Mouse (Mus musculus) midbrain, embryonic 13.5 days (tissue): ENCODE measurements at regions not wholly inside any gene's neighbourhood (a gene's known extent, or its start where the extent isn't known, plus 50 kb on each side); places are given as distances from the start of the nearest gene placed in this dataset.

Source experiments
- ATAC-seq: fragments of 200-750 bp; cut with Nextera tagmentation; 2 replicates; pipeline ENCODE4 v1.8.0; 2017; ENCODE audit warnings: mild to moderate bottlenecking, moderate TSS enrichment, moderate library complexity
- H3K27ac ChIP-seq: fragments of 300-500 bp; sonication (generic); 2 replicates; pipeline ENCODE4 v1.5.1; 2015; ENCODE audit warnings: inconsistent platforms, mild to moderate bottlenecking, moderate library complexity
- H3K27me3 ChIP-seq: fragments of 300-500 bp; sonication (generic); 2 replicates; pipeline ENCODE4 v1.6.1; 2015; ENCODE audit warnings: mild to moderate bottlenecking, inconsistent platforms
- H3K36me3 ChIP-seq: fragments of 300-500 bp; sonication (generic); 2 replicates; pipeline ENCODE4 v1.6.1; 2015; ENCODE audit warnings: mild to moderate bottlenecking, inconsistent platforms
- H3K4me1 ChIP-seq: fragments of 300-500 bp; sonication (generic); replicated peaks from 2 replicates; pipeline ENCODE4 v1.6.1; 2015; ENCODE audit warnings: inconsistent platforms
- H3K4me2 ChIP-seq: fragments of 300-500 bp; sonication (generic); replicated peaks from 2 replicates; pipeline ENCODE4 v1.6.1; 2015; ENCODE audit warnings: moderate library complexity, mild to moderate bottlenecking, inconsistent platforms
- H3K4me3 ChIP-seq: fragments of 300-500 bp; sonication (generic); replicated peaks from 2 replicates; pipeline ENCODE4 v1.5.1; 2015; ENCODE audit warnings: mild to moderate bottlenecking, inconsistent platforms
- H3K9ac ChIP-seq: fragments of 300-500 bp; sonication (generic); replicated peaks from 2 replicates; pipeline ENCODE4 v1.6.1; 2015; ENCODE audit warnings: mild to moderate bottlenecking, inconsistent platforms
- H3K9me3 ChIP-seq: fragments of 300-500 bp; sonication (generic); 2 replicates; pipeline ENCODE4 v1.6.1; 2016; ENCODE audit warnings: mild to moderate bottlenecking, inconsistent platforms
- WGBS: fragments of 180-500 bp; shearing (Covaris S2); methylation state at CpG from one replicate; pipeline ENCODE4 v1.1.7; 2015; 5-methylcytosine and 5-hydroxymethylcytosine counted together

DNA sequence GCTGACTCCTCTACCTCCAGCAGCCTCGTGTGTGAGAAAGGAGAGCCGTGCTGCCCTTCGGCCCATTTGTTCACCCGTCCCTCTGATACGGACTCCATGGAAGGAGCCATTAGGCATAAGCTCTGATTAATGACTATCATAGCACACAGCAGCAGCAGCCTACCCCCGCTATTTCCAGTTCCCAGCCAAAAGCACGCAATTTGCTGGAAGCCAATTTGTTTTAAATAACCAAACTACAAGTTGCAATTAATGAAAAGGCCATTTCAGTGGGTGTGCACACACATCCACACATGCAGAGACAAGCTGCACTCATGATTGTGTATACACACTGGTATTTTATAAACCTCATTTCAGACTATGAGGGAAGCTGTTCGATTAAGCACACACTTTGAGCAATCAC is 387.8 kb upstream of the Cdh4 start:
- Histone ChIP-seq H3K27ac (peak overlapping the region; percentile 62; the same call in 1 of the 2 replicates), H3K36me3 (no peaks in the 10 kb centered on the region), H3K4me2 (no peak overlapping the region), H3K9ac (no peak overlapping the region), H3K4me3 (no peak overlapping the region), H3K27me3 (0 out of 2 replicates have a peak, but pooled peaks cover 4% of the 10 kb centered on the region), H3K4me1 (peaks cover 10% of the 10 kb centered on the region), H3K9me3 (no peaks in the 10 kb centered on the region)
- ATAC-seq, result no peak
- 72% methylated on average over 8 of the region's 8 CpGs for WGBS

DNA sequence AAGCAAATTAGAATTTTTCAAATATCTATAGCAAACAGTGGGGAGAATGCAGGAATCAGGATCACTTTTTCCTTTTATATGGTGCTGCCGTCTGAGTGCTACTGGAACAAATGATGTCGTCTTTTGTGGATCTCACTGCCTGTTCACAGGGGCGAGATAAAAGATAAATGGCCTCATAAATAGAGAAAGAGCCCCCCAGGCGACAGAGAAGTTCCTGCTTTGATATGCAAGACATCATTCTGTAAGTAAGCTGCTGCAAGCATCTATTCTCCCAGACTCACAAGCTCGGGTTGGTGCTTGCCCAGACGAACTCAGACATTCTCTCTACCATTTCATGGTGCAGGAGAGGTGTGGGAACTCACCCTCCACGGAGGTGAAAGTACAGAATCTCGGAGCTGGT is 377.6 kb upstream of the Cdh4 start:
- Histone ChIP-seq H3K4me3 (no peak overlapping the region), H3K4me2 (no peak overlapping the region; the same call in 1 of the 2 replicates), H3K9me3 (no peaks in the 10 kb centered on the region), H3K9ac (no peak overlapping the region), H3K27ac (0 out of 2 replicates have a peak overlapping the region, but pooled peaks have one; percentile 2), H3K27me3 (no peaks in the 10 kb centered on the region), H3K4me1 (peaks cover 11% of the 10 kb centered on the region), H3K36me3 (no peaks in the 10 kb centered on the region)
- 0 out of 2 replicates have a peak, but pooled peaks have one; percentile 20 for ATAC-seq
- 31% methylated on average over 8 of the region's 8 CpGs for WGBS

DNA sequence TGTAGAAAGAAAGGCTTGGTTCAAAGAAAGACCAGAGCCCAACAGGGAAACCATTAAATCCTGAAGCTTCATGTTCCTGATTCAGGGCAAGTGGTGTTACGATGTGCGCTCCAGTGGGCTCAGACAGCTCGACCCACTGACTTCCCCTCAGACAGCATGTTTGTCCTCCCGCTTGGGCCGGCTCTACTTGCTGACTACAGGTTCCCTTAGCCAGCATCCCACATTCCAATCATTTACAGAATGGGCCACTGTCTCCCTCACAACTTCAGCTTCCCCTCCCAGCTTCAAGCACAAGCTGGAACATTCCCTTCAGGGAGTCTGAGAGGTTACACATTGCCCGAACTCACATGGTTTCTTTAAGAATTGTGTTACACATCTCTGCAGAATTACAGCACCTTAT is 372.7 kb upstream of the Cdh4 start:
- Histone ChIP-seq H3K4me3 (no peak overlapping the region), H3K4me1 (peaks cover 7% of the 10 kb centered on the region), H3K9me3 (no peaks in the 10 kb centered on the region), H3K27ac (no peak overlapping the region), H3K4me2 (no peak overlapping the region), H3K9ac (no peak overlapping the region), H3K36me3 (no peaks in the 10 kb centered on the region), H3K27me3 (no peaks in the 10 kb centered on the region)
- WGBS, result 81% methylated on average over 6 of the region's 6 CpGs
- ATAC-seq, result no peak

DNA sequence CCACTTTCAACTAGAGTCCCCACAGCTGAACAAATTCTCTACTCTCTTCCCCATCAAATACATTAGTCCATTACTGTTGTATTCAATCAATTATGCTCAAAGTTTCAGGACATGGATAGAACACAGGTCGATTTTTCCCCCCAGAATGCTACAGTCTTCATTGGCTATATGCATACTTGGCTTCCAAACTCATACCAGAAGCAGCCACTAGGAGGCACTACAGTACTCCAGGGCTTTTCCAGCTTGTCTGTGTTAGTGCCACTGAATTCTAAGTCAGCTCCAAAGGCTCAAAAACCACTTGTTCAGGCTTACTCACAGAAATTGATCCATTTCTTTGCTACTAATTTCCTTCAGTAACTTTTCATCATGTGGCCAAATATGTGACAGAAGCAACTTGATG is 371.9 kb upstream of the Cdh4 start:
- WGBS, result 38% methylated on average over 1 of the region's 1 CpGs
- no peak overlapping the region for H3K9ac ChIP-seq
- no peaks in the 10 kb centered on the region for H3K27me3 ChIP-seq
- no peak overlapping the region for H3K4me3 ChIP-seq
- no peaks in the 10 kb centered on the region for H3K4me1 ChIP-seq
- H3K4me2 ChIP-seq, result no peak overlapping the region
- no peaks in the 10 kb centered on the region for H3K36me3 ChIP-seq
- H3K27ac ChIP-seq, result no peak overlapping the region
- no peak for ATAC-seq
- H3K9me3 ChIP-seq, result no peaks in the 10 kb centered on the region

DNA sequence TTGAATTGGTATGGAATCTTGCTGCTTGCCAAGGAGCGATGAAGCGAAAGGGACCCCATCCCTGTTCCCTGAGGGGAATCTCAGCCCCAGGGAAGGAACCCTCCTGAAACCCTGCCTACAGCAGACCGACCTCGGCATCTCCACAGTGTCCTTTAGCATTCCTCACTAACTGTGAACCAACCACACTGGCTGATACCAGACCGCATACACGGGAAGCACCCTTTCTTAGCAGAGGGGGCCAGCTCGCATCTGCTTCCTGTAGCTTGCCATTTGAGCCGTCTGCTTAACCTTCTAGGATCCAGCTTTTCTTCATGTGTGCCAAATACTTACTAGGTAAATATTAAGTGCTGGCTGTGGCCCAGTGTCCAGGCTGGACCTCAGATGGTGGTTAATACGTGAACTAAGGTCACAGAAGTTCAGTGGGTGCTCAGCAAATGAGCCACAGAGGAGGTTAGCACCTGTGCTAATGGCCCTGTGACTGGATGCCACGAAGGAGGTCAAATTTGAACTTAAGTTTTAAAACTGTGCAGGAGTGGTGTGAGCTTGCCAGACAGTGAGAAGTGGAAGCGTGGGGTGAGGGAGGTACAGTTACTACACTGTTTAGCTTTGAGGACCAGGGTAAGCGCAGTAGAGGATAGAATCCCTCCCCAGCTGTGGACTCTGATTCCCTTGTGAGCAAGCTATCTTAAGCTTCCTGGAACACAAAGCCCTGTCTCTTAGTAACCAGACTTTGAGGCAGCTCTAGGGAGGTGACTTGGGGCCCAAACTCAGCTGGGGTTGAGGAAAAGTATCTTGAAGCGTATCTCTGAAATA is 361.6 kb upstream of the Cdh4 start:
- Histone ChIP-seq H3K9ac (no peak overlapping the region), H3K27me3 (0 out of 2 replicates have a peak, but pooled peaks cover 2% of the 10 kb centered on the region), H3K4me2 (no peak overlapping the region), H3K27ac (no peak overlapping the region), H3K9me3 (no peaks in the 10 kb centered on the region), H3K36me3 (no peaks in the 10 kb centered on the region), H3K4me1 (0 out of 2 replicates have a peak, but pooled peaks cover 4% of the 10 kb centered on the region), H3K4me3 (no peak overlapping the region)
- no peak for ATAC-seq
- 67% methylated on average over 13 of the region's 13 CpGs for WGBS

DNA sequence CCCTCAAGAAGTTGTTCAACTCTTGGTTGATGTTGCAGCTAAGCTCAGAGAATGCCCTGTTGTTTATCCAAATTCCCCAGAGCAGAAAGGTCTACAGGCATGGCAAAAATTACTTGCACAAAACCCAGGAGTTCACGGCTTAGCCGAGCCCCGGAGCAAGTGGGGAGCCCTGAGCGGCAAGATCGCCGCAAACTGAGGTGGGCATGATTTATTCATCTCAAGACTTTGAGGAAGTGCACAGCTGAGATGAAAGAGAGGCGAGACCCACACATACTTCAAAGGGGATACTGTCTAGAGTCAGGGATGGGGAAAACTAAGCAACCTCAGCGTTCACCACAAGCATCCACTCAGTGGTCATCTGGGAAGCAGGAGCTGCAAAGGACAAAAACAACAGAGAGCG is 355.3 kb upstream of the Cdh4 start:
- WGBS, result 82% methylated on average over 9 of the region's 9 CpGs
- Histone ChIP-seq H3K27me3 (0 out of 2 replicates have a peak, but pooled peaks cover 2% of the 10 kb centered on the region), H3K4me3 (no peak overlapping the region), H3K36me3 (no peaks in the 10 kb centered on the region), H3K4me2 (no peak overlapping the region), H3K27ac (no peak overlapping the region), H3K9ac (no peak overlapping the region), H3K9me3 (no peaks in the 10 kb centered on the region), H3K4me1 (no peaks in the 10 kb centered on the region)
- no peak for ATAC-seq

DNA sequence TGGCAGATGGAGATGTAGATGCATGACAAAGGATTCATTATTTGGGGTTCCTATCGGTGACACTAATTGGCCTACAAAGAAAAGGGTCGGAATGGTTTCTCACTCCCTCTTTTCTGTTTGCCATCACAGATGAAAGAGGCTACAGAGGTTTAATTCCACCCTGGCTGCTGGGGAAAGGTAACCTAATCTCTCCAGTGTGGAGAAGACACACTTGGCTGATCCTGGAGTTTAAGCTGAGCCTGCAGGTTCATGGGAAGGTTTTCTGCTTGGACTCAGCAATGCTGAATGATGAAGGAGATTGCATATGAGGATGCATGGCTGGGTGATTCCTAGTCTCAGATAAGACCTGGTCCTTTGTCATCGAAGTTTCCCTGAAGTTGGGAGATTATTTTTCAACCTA is 350.8 kb upstream of the Cdh4 start:
- no peaks in the 10 kb centered on the region for H3K27me3 ChIP-seq
- no peak overlapping the region for H3K4me2 ChIP-seq
- WGBS, result 44% methylated on average over 3 of the region's 3 CpGs
- no peak overlapping the region for H3K4me3 ChIP-seq
- no peak for ATAC-seq
- peaks cover 14% of the 10 kb centered on the region for H3K4me1 ChIP-seq
- H3K9ac ChIP-seq, result no peak overlapping the region
- H3K36me3 ChIP-seq, result no peaks in the 10 kb centered on the region
- no peaks in the 10 kb centered on the region for H3K9me3 ChIP-seq
- H3K27ac ChIP-seq, result no peak overlapping the region

DNA sequence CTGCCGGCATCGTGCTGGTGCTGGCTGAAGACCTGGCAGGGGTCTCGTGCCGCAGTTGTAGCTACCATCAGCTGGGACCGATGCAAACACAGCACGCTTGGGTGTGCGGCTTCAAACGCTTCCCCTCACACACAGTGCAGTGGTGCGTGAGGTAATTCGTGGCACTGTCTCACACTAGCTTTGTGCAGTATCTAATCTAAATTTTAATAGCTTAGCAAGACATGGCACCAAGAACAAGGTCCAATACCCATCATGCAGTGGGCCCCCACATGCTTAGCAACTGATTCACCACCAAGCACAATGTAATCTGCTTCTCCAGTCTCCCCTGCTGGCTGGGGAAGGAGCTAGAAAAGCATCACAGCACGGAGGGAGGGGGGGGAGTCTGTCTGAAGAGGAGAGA is 348.2 kb upstream of the Cdh4 start:
- Histone ChIP-seq H3K4me2 (peak overlapping the region; percentile 2; the same call in 1 of the 2 replicates), H3K4me1 (peaks cover 14% of the 10 kb centered on the region), H3K36me3 (no peaks in the 10 kb centered on the region), H3K9ac (no peak overlapping the region), H3K9me3 (0 out of 2 replicates have a peak, but pooled peaks cover 2% of the 10 kb centered on the region), H3K27ac (peak overlapping the region; percentile 16; the same call in 1 of the 2 replicates), H3K27me3 (no peaks in the 10 kb centered on the region), H3K4me3 (no peak overlapping the region)
- 28% methylated on average over 11 of the region's 11 CpGs for WGBS
- ATAC-seq, result peak; percentile 82

DNA sequence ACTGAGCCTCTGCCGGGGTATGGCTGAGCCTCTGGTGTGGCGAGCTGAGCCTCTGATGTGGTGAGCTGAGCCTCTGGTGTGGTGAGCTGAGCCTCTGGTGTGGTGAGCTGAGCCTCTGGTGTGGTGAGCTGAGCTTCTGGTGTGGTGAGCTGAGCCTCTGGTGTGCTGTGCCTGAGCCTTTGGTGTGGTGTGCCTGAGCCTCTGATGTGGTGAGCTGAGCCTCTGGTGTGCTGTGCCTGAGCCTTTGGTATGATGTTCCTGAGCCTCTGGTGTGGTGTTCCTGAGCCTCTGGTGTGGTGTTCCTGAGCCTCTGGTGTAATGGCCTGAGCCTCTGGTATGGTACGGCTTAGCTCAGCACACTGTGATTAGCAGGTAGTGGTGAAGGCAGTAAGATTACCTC is 346.2 kb upstream of the Cdh4 start:
- Histone ChIP-seq H3K9me3 (0 out of 2 replicates have a peak, but pooled peaks cover 3% of the 10 kb centered on the region), H3K27ac (no peak overlapping the region), H3K4me3 (no peak overlapping the region), H3K36me3 (no peaks in the 10 kb centered on the region), H3K4me2 (no peak overlapping the region), H3K27me3 (no peaks in the 10 kb centered on the region), H3K4me1 (peaks cover 14% of the 10 kb centered on the region), H3K9ac (no peak overlapping the region)
- ATAC-seq, result no peak
- WGBS, result 93% methylated on average over 3 of the region's 3 CpGs

DNA sequence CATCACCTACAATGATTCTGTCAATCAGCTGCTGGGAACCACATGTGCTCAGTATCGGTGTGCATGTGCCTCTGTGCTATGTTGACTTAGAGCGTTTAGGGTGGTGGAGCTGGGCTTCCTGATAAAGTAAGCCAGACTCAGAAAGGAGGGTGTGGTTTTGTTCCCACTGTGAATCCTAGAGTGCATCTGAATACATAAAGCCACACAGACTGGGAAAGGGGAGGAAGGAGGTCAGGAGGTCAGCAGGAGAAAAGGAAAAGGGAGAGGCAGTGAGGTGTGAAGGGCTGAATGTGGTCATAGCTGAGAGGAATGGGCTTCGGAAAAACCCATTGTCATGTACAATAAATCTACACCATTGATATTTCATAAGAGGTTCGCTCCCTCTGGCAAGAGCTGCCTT is 345.4 kb upstream of the Cdh4 start:
- H3K27ac ChIP-seq, result no peak overlapping the region
- H3K4me3 ChIP-seq, result no peak overlapping the region
- H3K36me3 ChIP-seq, result no peaks in the 10 kb centered on the region
- H3K9ac ChIP-seq, result no peak overlapping the region
- 34% methylated on average over 4 of the region's 4 CpGs for WGBS
- H3K4me2 ChIP-seq, result no peak overlapping the region
- H3K27me3 ChIP-seq, result no peaks in the 10 kb centered on the region
- H3K4me1 ChIP-seq, result peaks cover 14% of the 10 kb centered on the region
- ATAC-seq, result no peak
- H3K9me3 ChIP-seq, result 0 out of 2 replicates have a peak, but pooled peaks cover 3% of the 10 kb centered on the region

DNA sequence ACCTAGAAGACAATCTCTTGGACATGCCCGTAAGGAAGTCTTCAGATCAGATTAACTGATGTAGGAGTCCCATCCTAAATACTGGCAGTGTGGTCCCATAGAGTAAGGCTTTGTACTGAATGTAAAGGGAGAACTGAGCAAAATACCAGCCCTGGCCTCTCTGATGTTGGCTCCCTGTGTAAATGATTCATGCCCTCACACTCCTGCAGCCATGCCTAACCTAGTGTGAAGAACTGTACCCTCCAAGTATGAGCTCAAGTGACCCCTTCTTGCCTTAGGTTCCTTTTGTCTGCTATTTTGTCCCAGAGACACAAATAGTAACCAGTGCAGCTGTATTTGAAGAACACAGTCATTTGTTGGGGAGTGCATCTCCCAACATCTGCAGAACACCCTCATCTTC is 342.4 kb upstream of the Cdh4 start:
- H3K9me3 ChIP-seq, result 0 out of 2 replicates have a peak, but pooled peaks cover 3% of the 10 kb centered on the region
- ATAC-seq, result no peak
- no peaks in the 10 kb centered on the region for H3K4me1 ChIP-seq
- H3K4me2 ChIP-seq, result no peak overlapping the region
- no peak overlapping the region for H3K4me3 ChIP-seq
- H3K27me3 ChIP-seq, result no peaks in the 10 kb centered on the region
- WGBS, result 95% methylated on average over 1 of the region's 1 CpGs
- H3K27ac ChIP-seq, result no peak overlapping the region
- no peaks in the 10 kb centered on the region for H3K36me3 ChIP-seq
- H3K9ac ChIP-seq, result no peak overlapping the region

DNA sequence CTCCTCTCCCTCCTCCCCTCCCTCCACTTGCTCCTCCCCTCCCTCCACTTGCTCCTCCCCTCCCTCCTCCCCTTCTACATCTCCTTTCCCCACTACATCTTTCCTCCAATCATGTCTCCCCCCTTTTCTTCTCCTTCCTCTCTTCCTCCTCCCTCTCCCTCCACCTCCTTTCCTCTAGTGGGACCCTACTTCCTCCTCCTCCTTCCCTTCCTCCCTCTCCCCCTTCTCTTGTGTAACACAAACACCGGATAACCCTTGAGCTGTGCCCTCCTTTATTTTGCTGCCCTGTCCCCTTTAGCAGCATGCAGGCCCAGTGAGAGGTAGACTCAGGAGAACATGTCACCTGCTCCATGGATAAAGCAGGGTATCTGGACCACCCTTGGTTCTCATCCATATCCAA is 339.1 kb upstream of the Cdh4 start:
- Histone ChIP-seq H3K9me3 (0 out of 2 replicates have a peak, but pooled peaks cover 3% of the 10 kb centered on the region), H3K36me3 (no peaks in the 10 kb centered on the region), H3K4me3 (no peak overlapping the region), H3K27me3 (no peaks in the 10 kb centered on the region), H3K9ac (no peak overlapping the region), H3K4me2 (no peak overlapping the region), H3K27ac (no peak overlapping the region), H3K4me1 (no peaks in the 10 kb centered on the region)
- 84% methylated on average over 1 of the region's 1 CpGs for WGBS
- no peak for ATAC-seq
